Mouse (Mus musculus): ENCODE measurements at regions not wholly inside any gene's neighbourhood (a gene's known extent, or its start where the extent isn't known, plus 50 kb on each side); places are given as distances from the start of the nearest gene placed in this dataset.

GRCm38 (mm10) chr12:58727547-58727946, 284.3 kb downstream of the Sec23a start:
- TF ChIP-seq EP300 (optimal IDR thresholded peaks at IDR 0.05): no peak
- TF ChIP-seq CTCF (IDR thresholded peaks at IDR 0.05; ENCODE audit: low read depth): no peak
